Mouse (Mus musculus) midbrain, embryonic 13.5 days (tissue): ENCODE data around the gene Rinl. TPM values are rescaled to one million over a fixed set of nuclear protein-coding genes. Genes with fewer than 3 reads are reported as not detected.

Source experiments
- ATAC-seq: fragments of 200-750 bp; cut with Nextera tagmentation; 2 replicates; pipeline ENCODE4 v1.8.0; 2017; ENCODE audit warnings: mild to moderate bottlenecking, moderate TSS enrichment, moderate library complexity
- H3K27ac ChIP-seq: fragments of 300-500 bp; sonication (generic); 2 replicates; pipeline ENCODE4 v1.5.1; 2015; ENCODE audit warnings: inconsistent platforms, mild to moderate bottlenecking, moderate library complexity
- H3K27me3 ChIP-seq: fragments of 300-500 bp; sonication (generic); 2 replicates; pipeline ENCODE4 v1.6.1; 2015; ENCODE audit warnings: mild to moderate bottlenecking, inconsistent platforms
- H3K36me3 ChIP-seq: fragments of 300-500 bp; sonication (generic); 2 replicates; pipeline ENCODE4 v1.6.1; 2015; ENCODE audit warnings: mild to moderate bottlenecking, inconsistent platforms
- H3K4me1 ChIP-seq: fragments of 300-500 bp; sonication (generic); replicated peaks from 2 replicates; pipeline ENCODE4 v1.6.1; 2015; ENCODE audit warnings: inconsistent platforms
- H3K4me2 ChIP-seq: fragments of 300-500 bp; sonication (generic); replicated peaks from 2 replicates; pipeline ENCODE4 v1.6.1; 2015; ENCODE audit warnings: moderate library complexity, mild to moderate bottlenecking, inconsistent platforms
- H3K4me3 ChIP-seq: fragments of 300-500 bp; sonication (generic); replicated peaks from 2 replicates; pipeline ENCODE4 v1.5.1; 2015; ENCODE audit warnings: mild to moderate bottlenecking, inconsistent platforms
- H3K9ac ChIP-seq: fragments of 300-500 bp; sonication (generic); replicated peaks from 2 replicates; pipeline ENCODE4 v1.6.1; 2015; ENCODE audit warnings: mild to moderate bottlenecking, inconsistent platforms
- H3K9me3 ChIP-seq: fragments of 300-500 bp; sonication (generic); 2 replicates; pipeline ENCODE4 v1.6.1; 2016; ENCODE audit warnings: mild to moderate bottlenecking, inconsistent platforms
- WGBS: fragments of 180-500 bp; shearing (Covaris S2); methylation state at CpG from one replicate; pipeline ENCODE4 v1.1.7; 2015; 5-methylcytosine and 5-hydroxymethylcytosine counted together
- polyA plus RNA-seq: library from polyadenylated mRNA; unstranded; fragments of >200 nt; fragmentation: Nextera tagmentation; extraction: Ambion mirVana; gene quantifications from 2 replicates; pipeline ENCODE4 v1.2.1, GENCODE M21; 2015

The Rinl gene
- polyA plus RNA-seq, 1 experiment from 2014 or later, result 1.9 TPM

- Histone ChIP-seq H3K9me3 (no peaks in the 10 kb centered on the region), H3K9ac (no peak overlapping the region), H3K27ac (no peak overlapping the region), H3K4me1 (peaks cover 2% of the 10 kb centered on the region), H3K36me3 (peaks cover 25% of the 10 kb centered on the region), H3K4me3 (no peak overlapping the region), H3K27me3 (no peaks in the 10 kb centered on the region), H3K4me2 (no peak overlapping the region)
- 95% methylated on average over 5 of the region's 5 CpGs for WGBS
- no peak for ATAC-seq
Observed at GRCm38 (mm10) chr7:28830981-28831380, 42.2 kb downstream of the Rinl start.

GRCm38 (mm10) chr7:28831411-28832125 is 42.8 kb downstream of the Rinl start:
- Histone ChIP-seq H3K27ac (no peak overlapping the region), H3K4me3 (no peak overlapping the region), H3K9ac (no peak overlapping the region), H3K4me2 (no peak overlapping the region), H3K4me1 (no peaks in the 10 kb centered on the region), H3K27me3 (no peaks in the 10 kb centered on the region), H3K36me3 (peaks cover 25% of the 10 kb centered on the region), H3K9me3 (no peaks in the 10 kb centered on the region)
- 92% methylated on average over 17 of the region's 17 CpGs for whole genome bisulfite sequencing
- ATAC-seq, result no peak

- Histone ChIP-seq H3K4me1 (no peaks in the 10 kb centered on the region), H3K4me2 (no peak overlapping the region), H3K9ac (no peak overlapping the region), H3K27ac (no peak overlapping the region), H3K9me3 (no peaks in the 10 kb centered on the region), H3K27me3 (no peaks in the 10 kb centered on the region), H3K4me3 (no peak overlapping the region), H3K36me3 (peaks cover 25% of the 10 kb centered on the region)
- no peak for ATAC-seq
- 84% methylated on average over 6 of the region's 6 CpGs for WGBS
Observed at GRCm38 (mm10) chr7:28832137-28832536, 43.4 kb downstream of the Rinl start.

- H3K4me2 ChIP-seq, result no peak within 1 kb of the TSS
- peaks cover 25% of the 10 kb centered on the region for H3K36me3 ChIP-seq
- no peak within 1 kb of the TSS for H3K27ac ChIP-seq
- 81% methylated on average over 6 of the region's 6 CpGs for WGBS
- ATAC-seq, result no peak
- no peak within 1 kb of the TSS for H3K9ac ChIP-seq
- H3K27me3 ChIP-seq, result no peaks in the 10 kb centered on the region
- H3K9me3 ChIP-seq, result no peaks in the 10 kb centered on the region
- H3K4me3 ChIP-seq, result no peak within 1 kb of the TSS
- no peaks in the 10 kb centered on the region for H3K4me1 ChIP-seq
Observed at GRCm38 (mm10) chr7:28833723-28834347, 45.1 kb downstream of the Rinl start, which contains the start of gene Lgals4. Gene Lgals4, plus strand, starts transcription at chr7:28833854.

GRCm38 (mm10) chr7:28836936-28837335 is 48.2 kb downstream of the Rinl start:
- H3K36me3 ChIP-seq, result peaks cover 3% of the 10 kb centered on the region; the same call in 1 of the 2 replicates
- H3K27me3 ChIP-seq, result no peaks in the 10 kb centered on the region
- no peaks in the 10 kb centered on the region for H3K4me1 ChIP-seq
- no peaks in the 10 kb centered on the region for H3K9me3 ChIP-seq
- WGBS, result 82% methylated on average over 5 of the region's 5 CpGs
- no peak overlapping the region for H3K4me3 ChIP-seq
- H3K9ac ChIP-seq, result no peak overlapping the region
- no peak for ATAC-seq
- no peak overlapping the region for H3K27ac ChIP-seq
- no peak overlapping the region for H3K4me2 ChIP-seq

GRCm38 (mm10) chr7:28838331-28838730 is 49.6 kb downstream of the Rinl start:
- WGBS, result 87% methylated on average over 9 of the region's 9 CpGs
- Histone ChIP-seq H3K27me3 (no peaks in the 10 kb centered on the region), H3K4me1 (no peaks in the 10 kb centered on the region), H3K4me2 (no peak overlapping the region), H3K36me3 (no peaks in the 10 kb centered on the region), H3K9ac (no peak overlapping the region), H3K4me3 (no peak overlapping the region), H3K27ac (no peak overlapping the region), H3K9me3 (no peaks in the 10 kb centered on the region)
- ATAC-seq, result no peak

- H3K9ac ChIP-seq, result no peak overlapping the region
- H3K4me2 ChIP-seq, result no peak overlapping the region
- no peaks in the 10 kb centered on the region for H3K4me1 ChIP-seq
- no peaks in the 10 kb centered on the region for H3K9me3 ChIP-seq
- no peak for ATAC-seq
- H3K27ac ChIP-seq, result no peak overlapping the region
- H3K36me3 ChIP-seq, result no peaks in the 10 kb centered on the region
- no peaks in the 10 kb centered on the region for H3K27me3 ChIP-seq
- no peak overlapping the region for H3K4me3 ChIP-seq
- WGBS, result 77% methylated on average over 1 of the region's 1 CpGs
Observed at GRCm38 (mm10) chr7:28847273-28847672, 58.5 kb downstream of the Rinl start.

Other genes with a start within 250 kb of the Rinl start
- gene Sycn, start 248.1 kb upstream of the Rinl start, polyA plus RNA-seq, result not detected in 2 replicates
- not detected in 2 replicates for gene Nccrp1, start 241.7 kb upstream of the Rinl start, polyA plus RNA-seq
- 20.0 and 25.7 TPM in 2 replicates for gene Samd4b, start 190.8 kb upstream of the Rinl start, polyA plus RNA-seq
- gene Pak4, start 190.8 kb upstream of the Rinl start, polyA plus RNA-seq, result 25.6 and 28.0 TPM in 2 replicates
- gene Acp7, start 157.6 kb upstream of the Rinl start, polyA plus RNA-seq, result not detected in 2 replicates
- gene Fbxo27, start 96.1 kb upstream of the Rinl start, polyA plus RNA-seq, result 5.7 and 5.8 TPM in 2 replicates
- gene Fbxo17, start 72.2 kb upstream of the Rinl start, polyA plus RNA-seq, result 3.3 and 4.0 TPM in 2 replicates
- 108 and 112 TPM in 2 replicates for gene Mrps12, start 47.1 kb upstream of the Rinl start, polyA plus RNA-seq
- 22.4 and 22.9 TPM in 2 replicates for gene Sars2, start 47.0 kb upstream of the Rinl start, polyA plus RNA-seq
- 0.26 and 0.58 TPM in 2 replicates for gene Ccer2, start 32.8 kb upstream of the Rinl start, polyA plus RNA-seq
- 102 and 108 TPM in 2 replicates for gene Sirt2, start 22.2 kb upstream of the Rinl start, polyA plus RNA-seq
- gene Nfkbib, start 21.5 kb upstream of the Rinl start, polyA plus RNA-seq, result 52.7 and 56.7 TPM in 2 replicates
- gene Hnrnpl, start 19.6 kb downstream of the Rinl start, polyA plus RNA-seq, result 238 and 239 TPM in 2 replicates
- gene Ech1, start 36.2 kb downstream of the Rinl start, polyA plus RNA-seq, result 69.4 and 71.6 TPM in 2 replicates
- gene Lgals4, start 44.9 kb downstream of the Rinl start, polyA plus RNA-seq, result 4.5 and 5.8 TPM in 2 replicates
- gene Lgals7, start 74.9 kb downstream of the Rinl start, polyA plus RNA-seq, result 8.5 and 9.8 TPM in 2 replicates
- 0.62 and 0.70 TPM in 2 replicates for gene Capn12, start 92.5 kb downstream of the Rinl start, polyA plus RNA-seq
- 120 and 132 TPM in 2 replicates for gene Actn4, start 173.4 kb downstream of the Rinl start, polyA plus RNA-seq
- 318 and 323 TPM in 2 replicates for gene Eif3k, start 192.9 kb downstream of the Rinl start, polyA plus RNA-seq
- gene Map4k1, start 193.1 kb downstream of the Rinl start, polyA plus RNA-seq, result 4.5 and 5.0 TPM in 2 replicates